Mouse (Mus musculus) intestine, postnatal 0 days (tissue): ENCODE results near the gene Tsku. TPM values are rescaled to one million over a fixed set of nuclear protein-coding genes. Genes with fewer than 3 reads are reported as not detected.

ENCODE experiments used
- ATAC-seq: fragments of 200-750 bp; cut with Nextera tagmentation; 2 replicates; pipeline ENCODE4 v1.8.0; 2017; ENCODE audit warnings: mild to moderate bottlenecking, moderate TSS enrichment, moderate library complexity
- H3K27ac ChIP-seq: fragments of 300-500 bp; sonication (generic); 2 replicates; pipeline ENCODE4 v1.5.1; 2014; ENCODE audit warnings: mild to moderate bottlenecking, low read depth, low read length, moderate library complexity
- H3K27me3 ChIP-seq: fragments of 300-500 bp; sonication (generic); replicated peaks from 2 replicates; pipeline ENCODE4 v1.6.1; 2014; ENCODE audit warnings: low read length, mixed read lengths; ENCODE audit not compliant: control insufficient read depth, insufficient read depth
- H3K36me3 ChIP-seq: fragments of 300-500 bp; sonication (generic); 2 replicates; pipeline ENCODE4 v1.6.1; 2014; ENCODE audit warnings: mild to moderate bottlenecking, moderate library complexity; ENCODE audit not compliant: control insufficient read depth, insufficient read depth
- H3K4me1 ChIP-seq: fragments of 300-500 bp; sonication (generic); replicated peaks from 2 replicates; pipeline ENCODE4 v1.6.1; 2014; ENCODE audit warnings: antibody characterized with exemption, low read length, mixed read lengths; ENCODE audit not compliant: control insufficient read depth, insufficient read depth
- H3K4me2 ChIP-seq: fragments of 300-500 bp; sonication (generic); replicated peaks from 2 replicates; pipeline ENCODE4 v1.6.1; 2014; ENCODE audit warnings: low read depth, mild to moderate bottlenecking, moderate library complexity
- H3K4me3 ChIP-seq: fragments of 300-500 bp; sonication (generic); 2 replicates; pipeline ENCODE4 v1.5.1; 2014; ENCODE audit warnings: low read depth, low read length
- H3K9ac ChIP-seq: fragments of 300-500 bp; sonication (generic); 2 replicates; pipeline ENCODE4 v1.6.1; 2014; ENCODE audit warnings: mild to moderate bottlenecking, low read depth, low read length
- H3K9me3 ChIP-seq: fragments of 300-500 bp; sonication (generic); 2 replicates; pipeline ENCODE4 v1.6.1; 2016; ENCODE audit warnings: mixed run types; ENCODE audit not compliant: control insufficient read depth
- CTCF ChIP-seq: sonication (generic); IDR thresholded peaks from 2 replicates; pipeline ENCODE4 v1.5.1; 2016; ENCODE audit warnings: low read depth, mild to moderate bottlenecking, control low read depth, antibody characterized with exemption, moderate library complexity
- WGBS: fragments of 180-500 bp; shearing (Covaris S2); extraction: QIAGEN DNeasy Blood & Tissue Kit; methylation state at CpG from one replicate; pipeline ENCODE4 v1.1.7; 2014; 5-methylcytosine and 5-hydroxymethylcytosine counted together
- polyA plus RNA-seq: library from polyadenylated mRNA; unstranded; fragments of >200 nt; fragmentation: Nextera tagmentation; extraction: Ambion mirVana; gene quantifications from 2 replicates; pipeline ENCODE4 v1.2.1, GENCODE M21; 2015

Gene Tsku
- polyA plus RNA-seq, 1 experiment from 2014 or later: 3.6 TPM

DNA sequence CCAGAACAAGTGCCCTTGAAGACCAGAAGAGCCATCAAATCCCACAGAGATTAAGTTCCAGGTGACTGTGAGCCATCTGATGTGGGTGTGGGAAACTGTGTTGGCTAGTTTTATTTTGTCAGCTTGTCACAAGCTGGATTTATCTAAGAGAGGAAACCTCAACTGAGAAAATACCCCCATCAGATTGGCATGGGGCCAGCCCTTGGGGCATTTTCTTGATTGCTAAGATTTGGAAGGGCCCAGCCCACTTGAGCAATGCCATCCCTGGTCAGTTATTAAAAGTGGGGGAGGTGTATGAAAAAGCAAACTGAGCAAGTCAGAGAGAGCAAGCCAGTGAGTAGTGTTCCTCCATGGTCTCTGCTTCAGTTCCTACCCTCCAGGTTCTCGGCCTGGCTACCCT, 36.9 kb downstream of the Tsku start:
- Histone ChIP-seq H3K9me3 (no peaks in the 10 kb centered on the region), H3K4me3 (no peak overlapping the region), H3K36me3 (no peaks in the 10 kb centered on the region), H3K4me1 (no peaks in the 10 kb centered on the region), H3K27me3 (no peaks in the 10 kb centered on the region), H3K27ac (no peak overlapping the region), H3K9ac (no peak overlapping the region), H3K4me2 (no peak overlapping the region)
- 72% methylated on average over 1 of the region's 1 CpGs for WGBS
- TF ChIP-seq CTCF: no peak
- ATAC-seq: no peak

- TF ChIP-seq CTCF: no peak
- ATAC-seq: no peak
These were observed 37.7 kb downstream of the Tsku start for GRCm38 (mm10) chr7:98323288-98324019.

GRCm38 (mm10) chr7:98322415-98322814, 38.7 kb downstream of the Tsku start:
- TF ChIP-seq CTCF: no peak
- Histone ChIP-seq H3K4me1 (no peaks in the 10 kb centered on the region), H3K36me3 (no peaks in the 10 kb centered on the region), H3K27me3 (no peaks in the 10 kb centered on the region), H3K4me2 (no peak overlapping the region), H3K4me3 (no peak overlapping the region), H3K9me3 (no peaks in the 10 kb centered on the region), H3K9ac (no peak overlapping the region), H3K27ac (no peak overlapping the region)
- WGBS: 68% methylated on average over 3 of the region's 3 CpGs
- no peak for ATAC-seq

More at GRCm38 (mm10) chr7:98323288-98324019, 37.7 kb downstream of the Tsku start:
- Histone ChIP-seq H3K9me3 (no peaks in the 10 kb centered on the region), H3K9ac (no peak overlapping the region), H3K4me3 (no peak overlapping the region), H3K27me3 (no peaks in the 10 kb centered on the region), H3K36me3 (no peaks in the 10 kb centered on the region), H3K4me1 (no peaks in the 10 kb centered on the region), H3K27ac (no peak overlapping the region), H3K4me2 (no peak overlapping the region)
- 37% methylated on average over 5 of the region's 5 CpGs for WGBS

DNA sequence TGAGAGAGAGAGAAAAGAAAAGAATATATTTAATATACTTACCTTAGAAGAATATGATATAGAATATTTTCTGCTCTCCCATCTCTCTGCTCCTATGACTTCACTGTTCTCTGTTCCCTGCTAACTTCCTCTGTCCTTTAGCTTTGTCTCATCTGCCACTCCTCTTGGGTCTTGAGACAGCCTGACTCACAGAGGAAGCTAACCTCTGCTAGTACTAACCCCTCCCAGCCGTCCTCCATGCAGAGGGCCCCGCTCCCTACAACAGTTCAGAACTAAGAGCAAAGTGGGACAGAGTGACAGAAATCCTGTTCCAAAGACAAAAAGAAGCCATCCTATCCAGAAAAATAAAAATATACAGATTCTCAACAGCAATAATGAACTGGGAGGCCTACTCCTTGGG, 40.0 kb downstream of the Tsku start, which contains the start of gene Acer3:
Gene Acer3, minus strand, starts transcription at position 126 of the 400 bp plus-strand sequence.
- Histone ChIP-seq H3K4me1 (no peaks in the 10 kb centered on the region), H3K36me3 (no peaks in the 10 kb centered on the region), H3K9ac (no peak within 1 kb of the TSS), H3K9me3 (no peaks in the 10 kb centered on the region), H3K27ac (no peak within 1 kb of the TSS), H3K27me3 (no peaks in the 10 kb centered on the region), H3K4me2 (no peak within 1 kb of the TSS), H3K4me3 (no peak within 1 kb of the TSS)
- TF ChIP-seq CTCF: no peak
- ATAC-seq: no peak
- WGBS: 68% methylated on average over 2 of the region's 2 CpGs

GRCm38 (mm10) chr7:98320006-98320556, 41.0 kb downstream of the Tsku start:
- Histone ChIP-seq H3K27ac (no peak overlapping the region), H3K9me3 (no peaks in the 10 kb centered on the region), H3K4me1 (no peaks in the 10 kb centered on the region), H3K4me3 (no peak overlapping the region), H3K4me2 (no peak overlapping the region), H3K27me3 (no peaks in the 10 kb centered on the region), H3K36me3 (no peaks in the 10 kb centered on the region), H3K9ac (no peak overlapping the region)
- 86% methylated on average over 7 of the region's 7 CpGs for WGBS
- no peak for TF ChIP-seq CTCF
- ATAC-seq: no peak

GRCm38 (mm10) chr7:98316568-98316967, 44.6 kb downstream of the Tsku start:
- Histone ChIP-seq H3K9me3 (no peaks in the 10 kb centered on the region), H3K4me3 (no peak overlapping the region), H3K4me1 (no peaks in the 10 kb centered on the region), H3K36me3 (no peaks in the 10 kb centered on the region), H3K9ac (no peak overlapping the region), H3K27ac (no peak overlapping the region), H3K4me2 (no peak overlapping the region), H3K27me3 (no peaks in the 10 kb centered on the region)
- ATAC-seq: no peak
- 51% methylated on average over 2 of the region's 2 CpGs for WGBS
- no peak for TF ChIP-seq CTCF
